Mouse (Mus musculus) heart, embryonic 10.5 days (tissue): Measurements from ENCODE around the gene Snx30. TPM values are rescaled to one million over a fixed set of nuclear protein-coding genes. Genes with fewer than 3 reads are reported as not detected.

ENCODE experiments used
- DNase-seq: peaks from one replicate; pipeline ENCODE4 v3.0.0-alpha.2; 2017; ENCODE audit warnings: low spot score
- H3K27ac ChIP-seq: fragments of 300-500 bp; sonication (generic); 2 replicates; pipeline ENCODE4 v1.5.1; 2016; ENCODE audit warnings: mild to moderate bottlenecking
- H3K27me3 ChIP-seq: fragments of 300-500 bp; sonication (generic); 2 replicates; pipeline ENCODE4 v1.6.1; 2016; ENCODE audit warnings: mild to moderate bottlenecking; ENCODE audit not compliant: poor library complexity, insufficient read depth, severe bottlenecking
- H3K36me3 ChIP-seq: fragments of 300-500 bp; sonication (generic); 2 replicates; pipeline ENCODE4 v1.6.1; 2016; ENCODE audit warnings: mild to moderate bottlenecking, moderate library complexity
- H3K4me1 ChIP-seq: fragments of 300-500 bp; sonication (generic); 2 replicates; pipeline ENCODE4 v1.6.1; 2016; ENCODE audit warnings: mild to moderate bottlenecking
- H3K4me3 ChIP-seq: fragments of 300-500 bp; sonication (generic); 2 replicates; pipeline ENCODE4 v1.5.1; 2016; ENCODE audit warnings: mild to moderate bottlenecking, moderate library complexity
- H3K9me3 ChIP-seq: fragments of 300-500 bp; sonication (generic); 2 replicates; pipeline ENCODE4 v1.6.1; 2016; ENCODE audit warnings: mild to moderate bottlenecking, moderate library complexity
- WGBS: fragments of 180-500 bp; shearing (Covaris S2); methylation state at CpG from one replicate; pipeline ENCODE4 v1.1.7; 2016; 5-methylcytosine and 5-hydroxymethylcytosine counted together
- polyA plus RNA-seq: library from polyadenylated mRNA; unstranded; fragments of >200 nt; fragmentation: Nextera tagmentation; extraction: Ambion mirVana; gene quantifications from 2 replicates; pipeline ENCODE4 v1.2.1, GENCODE M21; 2016

Snx30 gene
- polyA plus RNA-seq, 1 experiment from 2014 or later, result 8.1 TPM

- Histone ChIP-seq H3K4me1 (peaks cover 7% of the 10 kb centered on the region), H3K27me3 (peaks cover 4% of the 10 kb centered on the region), H3K4me3 (no peak overlapping the region), H3K9me3 (no peaks in the 10 kb centered on the region), H3K27ac (no peak overlapping the region), H3K36me3 (no peaks in the 10 kb centered on the region)
- DNase-seq, result no peak
- 89% methylated on average over 2 of the region's 2 CpGs for WGBS
Observed at GRCm38 (mm10) chr4:59908785-59909184, 103.1 kb downstream of the Snx30 start.

DNA sequence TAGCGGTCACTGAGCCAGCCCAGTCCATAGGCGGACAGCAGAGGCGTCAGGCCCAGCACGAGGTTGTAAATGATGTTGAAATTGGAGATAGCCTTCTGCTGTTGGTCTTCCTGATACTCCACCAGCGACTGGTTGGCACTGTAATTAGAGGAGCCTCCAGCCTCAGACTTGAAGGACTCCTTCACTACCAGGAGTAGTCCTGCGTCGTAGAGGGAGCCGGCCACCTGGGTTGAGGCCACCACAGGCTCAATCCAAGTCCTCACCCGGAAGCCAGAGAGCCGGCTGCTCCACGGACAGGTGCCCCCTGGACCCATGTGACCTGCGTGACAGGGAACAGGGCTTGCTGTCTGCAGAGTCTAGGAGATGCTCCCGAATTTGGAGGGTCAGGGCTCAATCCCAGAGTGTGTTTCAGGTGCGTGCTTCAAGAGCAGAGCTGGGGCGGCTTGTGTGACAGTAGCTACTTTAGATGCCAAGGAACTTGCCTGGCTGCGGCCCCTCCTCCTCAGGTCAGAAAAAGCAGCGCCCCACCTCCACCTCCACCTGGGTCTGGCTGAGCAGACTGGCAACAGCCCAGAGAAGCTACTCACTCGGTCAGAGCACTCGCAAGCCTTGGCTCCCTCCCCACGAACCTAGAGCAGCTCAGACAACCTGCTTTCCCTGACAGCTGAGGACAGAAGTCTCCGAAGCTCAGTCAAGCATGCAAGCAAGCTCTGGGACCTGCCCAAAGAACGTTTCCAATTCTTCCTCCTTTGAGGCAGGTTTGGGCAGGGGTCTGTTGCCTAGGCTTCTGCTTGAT, 109.2 kb downstream of the Snx30 start, which contains the start of gene Slc46a2:
TSS of gene Slc46a2 (minus strand) at position 449 of the 796 bp plus-strand sequence.
- no peaks in the 10 kb centered on the region for H3K36me3 ChIP-seq
- 16% methylated on average over 22 of the region's 22 CpGs for WGBS
- peaks cover 14% of the 10 kb centered on the region; the same call in 1 of the 2 replicates for H3K4me1 ChIP-seq
- H3K27me3 ChIP-seq, result peaks cover 24% of the 10 kb centered on the region
- H3K4me3 ChIP-seq, result no peak within 1 kb of the TSS
- no peak within 1 kb of the TSS for H3K27ac ChIP-seq
- no peaks in the 10 kb centered on the region for H3K9me3 ChIP-seq
- DNase-seq, result no peak

DNA sequence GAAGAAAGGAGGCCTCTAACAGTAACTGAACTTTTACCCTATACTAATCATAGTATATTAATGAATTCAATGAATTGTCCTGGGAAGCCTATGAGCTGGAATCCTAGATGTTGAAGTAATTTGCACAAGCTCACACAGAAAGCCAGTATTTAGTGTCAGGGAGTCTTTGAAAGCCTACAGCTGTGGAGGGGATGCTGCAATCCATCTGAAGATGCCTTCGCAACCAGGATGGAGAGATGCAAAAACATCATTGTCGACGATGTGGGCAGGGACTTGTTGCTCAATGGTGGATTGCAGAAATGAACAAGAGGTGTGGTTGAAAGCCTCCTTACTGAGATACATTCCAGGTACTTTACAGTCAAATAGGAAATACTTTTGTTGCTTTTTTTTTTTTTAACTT, 112.3 kb downstream of the Snx30 start:
- Histone ChIP-seq H3K27ac (no peak overlapping the region), H3K4me1 (peaks cover 14% of the 10 kb centered on the region; the same call in 1 of the 2 replicates), H3K27me3 (peaks cover 24% of the 10 kb centered on the region), H3K36me3 (no peaks in the 10 kb centered on the region), H3K9me3 (no peaks in the 10 kb centered on the region), H3K4me3 (no peak overlapping the region)
- 89% methylated on average over 3 of the region's 3 CpGs for WGBS
- no peak for DNase-seq

- no peak for DNase-seq
Observed at GRCm38 (mm10) chr4:59925082-59925481, 119.4 kb downstream of the Snx30 start.

GRCm38 (mm10) chr4:59927666-59928065, 122.0 kb downstream of the Snx30 start:
- WGBS, result 77% methylated on average over 3 of the region's 3 CpGs
- H3K27ac ChIP-seq, result no peak overlapping the region
- peaks cover 12% of the 10 kb centered on the region; the same call in 1 of the 2 replicates for H3K4me1 ChIP-seq
- no peaks in the 10 kb centered on the region for H3K9me3 ChIP-seq
- no peak overlapping the region for H3K4me3 ChIP-seq
- no peaks in the 10 kb centered on the region for H3K36me3 ChIP-seq
- peak; percentile 72 for DNase-seq
- H3K27me3 ChIP-seq, result no peaks in the 10 kb centered on the region

More at GRCm38 (mm10) chr4:59925082-59925481, 119.4 kb downstream of the Snx30 start:
- H3K27me3 ChIP-seq, result no peaks in the 10 kb centered on the region
- H3K36me3 ChIP-seq, result no peaks in the 10 kb centered on the region
- H3K4me1 ChIP-seq, result peaks cover 12% of the 10 kb centered on the region; the same call in 1 of the 2 replicates
- peak overlapping the region; percentile 74; the same call in 1 of the 2 replicates for H3K27ac ChIP-seq
- 88% methylated on average over 9 of the region's 9 CpGs for WGBS
- no peak overlapping the region for H3K4me3 ChIP-seq
- H3K9me3 ChIP-seq, result no peaks in the 10 kb centered on the region

DNA sequence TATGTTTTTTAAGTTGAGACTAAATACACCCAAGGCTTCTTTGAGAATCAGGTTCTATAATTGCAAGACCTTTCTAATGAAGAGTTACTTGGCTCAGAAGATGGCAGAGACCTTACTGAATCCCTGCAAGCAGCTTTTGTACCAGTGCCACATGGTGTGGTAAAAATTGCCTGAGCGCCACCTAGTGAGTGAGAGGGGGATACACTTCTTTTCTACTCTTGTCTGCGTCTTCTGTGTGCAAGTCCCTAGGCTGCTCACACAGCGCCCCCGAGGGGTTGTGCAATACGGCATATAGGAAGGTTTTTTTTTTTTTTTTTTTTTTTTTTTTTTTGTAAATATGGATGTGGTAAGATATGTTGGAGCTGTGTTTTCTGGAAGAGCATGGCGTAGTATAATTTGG, 122.7 kb downstream of the Snx30 start:
- H3K9me3 ChIP-seq, result no peaks in the 10 kb centered on the region
- peak; percentile 89 for DNase-seq
- WGBS, result 18% methylated on average over 6 of the region's 6 CpGs

GRCm38 (mm10) chr4:59932505-59933281, 127.1 kb downstream of the Snx30 start:
- H3K36me3 ChIP-seq, result no peaks in the 10 kb centered on the region
- H3K4me1 ChIP-seq, result no peaks in the 10 kb centered on the region
- no peaks in the 10 kb centered on the region for H3K27me3 ChIP-seq
- 47% methylated on average over 6 of the region's 6 CpGs for WGBS
- H3K4me3 ChIP-seq, result no peak overlapping the region
- no peak overlapping the region for H3K27ac ChIP-seq
- no peaks in the 10 kb centered on the region for H3K9me3 ChIP-seq
- peak; percentile 24 for DNase-seq

More for the DNA sequence above, 122.7 kb downstream of the Snx30 start:
- Histone ChIP-seq H3K4me3 (no peak overlapping the region), H3K27ac (no peak overlapping the region), H3K36me3 (no peaks in the 10 kb centered on the region), H3K27me3 (no peaks in the 10 kb centered on the region), H3K4me1 (peaks cover 10% of the 10 kb centered on the region; the same call in 1 of the 2 replicates)

DNA sequence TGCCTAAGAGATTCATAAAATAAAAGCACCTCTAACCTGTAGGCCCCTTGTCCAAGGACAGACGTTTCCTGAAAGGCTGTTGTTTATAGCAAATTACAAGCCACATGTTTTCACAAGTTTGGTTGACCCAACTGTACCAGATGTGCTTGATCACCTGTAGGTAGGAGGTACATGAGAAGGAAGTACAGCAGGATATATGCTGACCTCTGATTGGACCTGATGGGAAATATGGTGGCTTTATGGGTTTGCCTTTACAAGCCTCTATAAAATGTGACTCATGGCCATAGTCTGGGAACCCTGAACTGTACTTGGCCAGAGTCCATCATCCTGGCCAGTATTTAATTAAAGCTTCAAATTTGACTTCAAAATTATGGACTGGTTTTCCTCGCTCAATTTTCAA, 131.9 kb downstream of the Snx30 start:
- Histone ChIP-seq H3K27ac (no peak overlapping the region), H3K9me3 (no peaks in the 10 kb centered on the region), H3K36me3 (no peaks in the 10 kb centered on the region), H3K27me3 (no peaks in the 10 kb centered on the region), H3K4me1 (no peaks in the 10 kb centered on the region), H3K4me3 (no peak overlapping the region)
- DNase-seq, result no peak
- 80% methylated on average over 2 of the region's 2 CpGs for WGBS

Other genes with a start within 250 kb of the Snx30 start
- 27.6 and 32.5 TPM in 2 replicates for gene Hsdl2, start 224.3 kb upstream of the Snx30 start, polyA plus RNA-seq
- gene E130308A19Rik, start 179.6 kb upstream of the Snx30 start, polyA plus RNA-seq, result 31.0 and 37.3 TPM in 2 replicates
- gene Inip, start 4.3 kb upstream of the Snx30 start, polyA plus RNA-seq, result 56.9 and 57.5 TPM in 2 replicates
- gene Slc46a2, start 109.2 kb downstream of the Snx30 start, polyA plus RNA-seq, result 0.10 and 0.17 TPM in 2 replicates
- gene Mup4, start 154.9 kb downstream of the Snx30 start, polyA plus RNA-seq, result not detected in 2 replicates
- gene Mup6, start 158.5 kb downstream of the Snx30 start, polyA plus RNA-seq, result not detected in 2 replicates